In genomic region chr2:6072685-6073260, GRCm38 (mm10) we compare ENCODE assay signal across 21 mouse cellular contexts. TPM values are rescaled to one million over a fixed set of nuclear protein-coding genes. Genes with fewer than 3 reads are reported as not detected.
DNase-seq lines count a peak whose midpoint lies in the region; ATAC-seq lines count a peak whose summit lies in the region.
"Had no signal": no experiment of that assay in that cellular context is flagged by ENCODE, and none has a peak within 500 bp of the region (broad histone marks: within the 10 kb centered on the region; RNA-seq: fewer than 3 reads in every experiment).

No protein-coding gene starts in this region.

- no peak overlapping the region for H3K4me3 ChIP-seq in heart, embryonic 10.5 days
- no peak overlapping the region for H3K4me3 ChIP-seq in kidney, embryonic 16.5 days (ENCODE audit: low read length)
- H3K4me3 ChIP-seq in stomach, embryonic 15.5 days (replicated peaks): no peak overlapping the region
- H3K4me3 ChIP-seq: embryonic facial prominence, embryonic 15.5 days; erythroblast, embryonic 14.5 days; forebrain, embryonic 10.5 days; gastrocnemius, adult 2 months; hindbrain, embryonic 10.5 days had no signal

- H3K9me3 ChIP-seq in heart, embryonic 10.5 days: no peaks in the 10 kb centered on the region
- H3K9me3 ChIP-seq in kidney, embryonic 16.5 days (ENCODE audit: low read length): no peaks in the 10 kb centered on the region
- H3K9me3 ChIP-seq in stomach, embryonic 15.5 days: no peaks in the 10 kb centered on the region
- H3K9me3 ChIP-seq: embryonic facial prominence, embryonic 15.5 days; forebrain, embryonic 10.5 days; hindbrain, embryonic 10.5 days had no signal

- no peaks in the 10 kb centered on the region for H3K36me3 ChIP-seq in heart, embryonic 10.5 days
- no peaks in the 10 kb centered on the region for H3K36me3 ChIP-seq in kidney, embryonic 16.5 days (ENCODE audit: insufficient read depth, low read length)
- no peaks in the 10 kb centered on the region for H3K36me3 ChIP-seq in stomach, embryonic 15.5 days
- H3K36me3 ChIP-seq: embryonic facial prominence, embryonic 15.5 days; forebrain, embryonic 10.5 days; hindbrain, embryonic 10.5 days had no signal

- H3K27me3 ChIP-seq in heart, embryonic 10.5 days (ENCODE audit: insufficient read depth, poor library complexity, severe bottlenecking): no peaks in the 10 kb centered on the region
- H3K27me3 ChIP-seq in kidney, embryonic 16.5 days (ENCODE audit: insufficient read depth, low read length): no peaks in the 10 kb centered on the region
- H3K27me3 ChIP-seq in stomach, embryonic 15.5 days (replicated peaks): no peaks in the 10 kb centered on the region
- H3K27me3 ChIP-seq: embryonic facial prominence, embryonic 15.5 days had no signal

- H3K4me1 ChIP-seq in heart, embryonic 10.5 days: peaks cover 36% of the 10 kb centered on the region
- H3K4me1 ChIP-seq in kidney, embryonic 16.5 days (ENCODE audit: insufficient read depth, low read length): peaks cover 24% of the 10 kb centered on the region
- peaks cover 25% of the 10 kb centered on the region for H3K4me1 ChIP-seq in stomach, embryonic 15.5 days

- DNase-seq in heart, embryonic 10.5 days (ENCODE audit: low spot score): no peak
- DNase-seq in heart, postnatal 36 days: no peak
- DNase-seq in kidney, postnatal 25 days: no peak
- DNase-seq in adipocyte (ENCODE audit: low spot score): peak; percentile 34
- no peak for DNase-seq in spleen, adult 18-20 months
- no peak for DNase-seq in cerebellum, adult 18-20 months
- DNase-seq: cerebellum, adult 2 months; cerebellum, postnatal 10 days; embryo, embryonic 11 days; gastrocnemius, adult 2 months; gastrocnemius, postnatal 25 days had no signal

- 0 out of 2 replicates have a peak overlapping the region, but pooled peaks have one; percentile 37 for H3K27ac ChIP-seq in heart, embryonic 10.5 days
- H3K27ac ChIP-seq in kidney, embryonic 16.5 days (ENCODE audit: low read length): no peak overlapping the region
- 0 out of 2 replicates have a peak overlapping the region, but pooled peaks have one; percentile 11 for H3K27ac ChIP-seq in stomach, embryonic 15.5 days
- H3K27ac ChIP-seq: embryonic facial prominence, embryonic 15.5 days; forebrain, embryonic 10.5 days; gastrocnemius, adult 2 months; hindbrain, embryonic 10.5 days; hindbrain, embryonic 14.5 days had no signal

- H3K4me2 ChIP-seq in kidney, embryonic 16.5 days (replicated peaks; ENCODE audit: low read depth, low read length): no peak overlapping the region
- no peak overlapping the region for H3K4me2 ChIP-seq in stomach, embryonic 15.5 days
- H3K4me2 ChIP-seq: embryonic facial prominence, embryonic 15.5 days; hindbrain, embryonic 14.5 days had no signal

- 0 out of 2 replicates have a peak, but pooled peaks have one; percentile 28 for ATAC-seq in kidney, embryonic 16.5 days (ENCODE audit: low FRiP score, low TSS enrichment)
- ATAC-seq in stomach, embryonic 15.5 days (ENCODE audit: insufficient read depth, low FRiP score, low read depth): no peak
- ATAC-seq: forebrain, embryonic 14.5 days had no signal

- intact Hi-C loops in heart, postnatal 36 days (cut with DNase I): no loop called here

- H3K9ac ChIP-seq in kidney, embryonic 16.5 days (replicated peaks; ENCODE audit: low read length): no peak overlapping the region
- no peak overlapping the region for H3K9ac ChIP-seq in stomach, embryonic 15.5 days
- H3K9ac ChIP-seq: embryonic facial prominence, embryonic 15.5 days; hindbrain, embryonic 14.5 days had no signal

- 70% methylated on average over 7 of the region's 7 CpGs for WGBS in heart, embryonic 10.5 days
- WGBS in kidney, embryonic 16.5 days: 50% methylated on average over 7 of the region's 7 CpGs
- WGBS in stomach, embryonic 15.5 days: 57% methylated on average over 7 of the region's 7 CpGs

RNA-seq across cellular contexts. Expression of gene Proser2, which starts 57.2 kb away (rescaled TPM):
- 11.0 and 12.6 TPM in 2 replicates for polyA plus RNA-seq in heart, embryonic 10.5 days (2016; fragmentation: Nextera tagmentation; extraction: Ambion mirVana)
- total RNA-seq in heart, postnatal 36 days (2021): 10 to 100 TPM; 12.0 to 21.3 TPM
- polyA plus RNA-seq in kidney, embryonic 16.5 days (2015; fragmentation: Nextera tagmentation; extraction: Ambion mirVana): 14.1 TPM in 2 replicates
- polyA plus RNA-seq in stomach, embryonic 15.5 days (2015; fragmentation: Nextera tagmentation; extraction: Ambion mirVana): 29.0 and 32.8 TPM in 2 replicates
- total RNA-seq: granulocyte monocyte progenitor cell, adult 5-6 weeks; MEL had no signal
